Mouse (Mus musculus) liver, postnatal 0 days (tissue): ENCODE measurements around the gene Arfip1.

Experiments
- CTCF ChIP-seq: sonication (generic); IDR thresholded peaks from 2 replicates; pipeline ENCODE4 v1.5.1; 2016; ENCODE audit warnings: antibody characterized with exemption, low read depth
- EP300 ChIP-seq: IDR thresholded peaks from 2 replicates; pipeline ENCODE4 v1.6.1; 2016; ENCODE audit warnings: antibody characterized with exemption, low read depth, mild to moderate bottlenecking

GRCm38 (mm10) chr3:84601870-84602495, 19.6 kb upstream of the Arfip1 start:
- TF ChIP-seq CTCF (no peak), EP300 (no peak)
